Mouse (Mus musculus) stomach, postnatal 0 days (tissue): ENCODE data around the gene Rnf121.

Experiments
- CTCF ChIP-seq: IDR thresholded peaks from 2 replicates; pipeline ENCODE4 v1.5.1; 2016; ENCODE audit warnings: antibody characterized with exemption, low read depth, mild to moderate bottlenecking, moderate library complexity
- EP300 ChIP-seq: optimal IDR thresholded peaks from 2 replicates; pipeline ENCODE3; 2016; ENCODE audit warnings: antibody characterized with exemption

DNA sequence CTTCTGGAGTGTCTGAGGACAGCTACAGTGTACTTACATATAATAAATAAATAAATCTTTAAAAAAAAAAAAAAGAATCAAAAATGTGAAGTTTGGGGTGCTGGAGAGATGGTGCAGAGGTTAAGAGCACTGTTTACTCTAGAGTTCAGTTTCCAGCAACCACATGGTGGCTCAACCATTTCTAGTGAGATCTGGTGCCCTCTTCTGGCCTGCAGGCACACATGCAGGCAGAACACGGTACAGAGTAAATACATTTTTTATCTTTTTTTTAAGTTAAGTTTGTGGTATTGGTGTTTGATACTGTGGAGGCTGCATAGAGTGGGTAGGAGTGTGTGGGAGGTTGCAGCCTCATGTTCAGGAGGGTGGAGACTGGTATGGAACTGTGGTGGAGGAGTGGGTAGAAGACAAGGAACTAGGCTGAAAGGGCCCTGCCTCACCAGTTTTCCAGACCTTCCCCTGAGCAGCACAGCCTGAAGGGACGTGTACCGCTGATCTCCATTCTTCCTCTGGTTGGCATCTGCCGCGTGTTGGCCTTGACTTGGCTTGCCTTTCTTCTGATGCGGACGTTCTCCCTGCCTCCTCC is 11.5 kb upstream of the Rnf121 start:
- peak; percentile 75 for TF ChIP-seq CTCF
- TF ChIP-seq EP300, result no peak
